Mouse (Mus musculus): ENCODE measurements around the gene Cxcr2.

Cxcr2 gene

GRCm38 (mm10) chr1:74153461-74154184, at the start of gene Cxcr2:
TSS of gene Cxcr2 (plus strand) at chr1:74153989.
- no peak for ATAC-seq (ENCODE audit: low TSS enrichment)

GRCm38 (mm10) chr1:74105660-74106059, 48.1 kb upstream of the Cxcr2 start:
- no peak for ATAC-seq (ENCODE audit: low TSS enrichment)

GRCm38 (mm10) chr1:74106214-74106613, 47.6 kb upstream of the Cxcr2 start:
- no peak for ATAC-seq (ENCODE audit: low TSS enrichment)

- no peak for ATAC-seq (ENCODE audit: low TSS enrichment)
These were observed 45.7 kb upstream of the Cxcr2 start for GRCm38 (mm10) chr1:74107931-74108618.

- no peak for ATAC-seq (ENCODE audit: low TSS enrichment)
These were observed 44.1 kb upstream of the Cxcr2 start for GRCm38 (mm10) chr1:74109670-74110069.

GRCm38 (mm10) chr1:74110932-74111695, 42.7 kb upstream of the Cxcr2 start:
- ATAC-seq (ENCODE audit: low TSS enrichment) = no peak; the same call in 1 of the 2 replicates

- ATAC-seq (ENCODE audit: low TSS enrichment) = no peak
These were observed 42.1 kb upstream of the Cxcr2 start for GRCm38 (mm10) chr1:74111696-74112030.

GRCm38 (mm10) chr1:74113071-74113470, 40.7 kb upstream of the Cxcr2 start:
- no peak for ATAC-seq (ENCODE audit: low TSS enrichment)

GRCm38 (mm10) chr1:74117876-74118275, 35.9 kb upstream of the Cxcr2 start:
- no peak for ATAC-seq (ENCODE audit: low TSS enrichment)

GRCm38 (mm10) chr1:74119115-74119514, 34.7 kb upstream of the Cxcr2 start:
- no peak for ATAC-seq (ENCODE audit: low TSS enrichment)

- ATAC-seq (ENCODE audit: low TSS enrichment) = no peak
These were observed 32.7 kb upstream of the Cxcr2 start for GRCm38 (mm10) chr1:74121138-74121537.

- ATAC-seq (ENCODE audit: low TSS enrichment) = peak; percentile 71
These were observed 31.8 kb upstream of the Cxcr2 start for GRCm38 (mm10) chr1:74121821-74122576.

GRCm38 (mm10) chr1:74123215-74123614, 30.6 kb upstream of the Cxcr2 start:
- ATAC-seq (ENCODE audit: low TSS enrichment) = no peak

GRCm38 (mm10) chr1:74124021-74124981, 29.5 kb upstream of the Cxcr2 start, which contains the start of gene Tns1:
TSS of gene Tns1 (minus strand) at chr1:74124449.
- ATAC-seq (ENCODE audit: low TSS enrichment) = no peak

- peak; percentile 74 for ATAC-seq (ENCODE audit: low TSS enrichment)
These were observed 28.7 kb upstream of the Cxcr2 start, which contains the start of gene Rufy4 for GRCm38 (mm10) chr1:74124991-74125552. TSS of gene Rufy4 (plus strand) at chr1:74125541.

GRCm38 (mm10) chr1:74130883-74131659, 22.7 kb upstream of the Cxcr2 start:
- no peak for ATAC-seq (ENCODE audit: low TSS enrichment)

- ATAC-seq (ENCODE audit: low TSS enrichment) = peak; percentile 90
These were observed 21.8 kb upstream of the Cxcr2 start for GRCm38 (mm10) chr1:74132011-74132410.

- ATAC-seq (ENCODE audit: low TSS enrichment) = no peak
These were observed 19.8 kb upstream of the Cxcr2 start for GRCm38 (mm10) chr1:74133954-74134353.

GRCm38 (mm10) chr1:74135326-74135950, 18.4 kb upstream of the Cxcr2 start:
- ATAC-seq (ENCODE audit: low TSS enrichment) = no peak
